22 mouse cellular contexts compared by ENCODE assay signal in the genomic region with DNA sequence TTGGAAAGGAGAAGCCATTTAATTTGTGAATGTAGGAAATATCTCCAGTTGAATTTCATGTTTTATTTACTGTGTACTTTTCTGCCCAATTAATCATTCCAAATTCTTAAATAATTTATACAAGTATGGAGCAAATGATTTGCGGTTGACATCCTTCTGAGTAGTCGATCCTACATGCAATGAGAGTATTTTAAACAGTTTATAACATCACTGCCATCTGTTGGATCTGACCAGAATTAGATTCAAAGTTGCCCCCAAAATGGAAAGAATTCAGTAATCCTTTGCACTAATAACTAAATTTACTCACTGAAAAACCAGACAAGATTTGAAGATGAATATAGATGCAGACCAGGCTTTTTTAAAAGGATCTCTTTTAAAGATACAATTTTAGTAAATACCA.
DNase-seq lines count a peak whose midpoint lies in the region; ATAC-seq and TF ChIP-seq lines count a peak whose summit lies in the region.
"Had no signal": no experiment of that assay in that cellular context is flagged by ENCODE, and none has a peak within 500 bp of the region (broad histone marks: within the 10 kb centered on the region; RNA-seq: fewer than 3 reads in every experiment).

No protein-coding gene starts in this region.

- no peaks in the 10 kb centered on the region for H3K36me3 ChIP-seq in forebrain, embryonic 14.5 days (ENCODE audit: control insufficient read depth, insufficient read depth, low read length)
- no peaks in the 10 kb centered on the region for H3K36me3 ChIP-seq in forebrain, embryonic 13.5 days (ENCODE audit: poor library complexity, severe bottlenecking)
- no peaks in the 10 kb centered on the region for H3K36me3 ChIP-seq in lung, postnatal 0 days (ENCODE audit: insufficient read depth, low read length)
- H3K36me3 ChIP-seq: embryonic facial prominence, embryonic 15.5 days; heart, embryonic 13.5 days; liver, embryonic 12.5 days; lung, embryonic 15.5 days; midbrain, embryonic 12.5 days; neural tube, embryonic 15.5 days; stomach, embryonic 15.5 days had no signal

- TF ChIP-seq EP300 in lung, postnatal 0 days (IDR thresholded peaks at IDR 0.05) = no peak

- no peak for ATAC-seq in forebrain, embryonic 14.5 days
- no peak for ATAC-seq in forebrain, embryonic 13.5 days
- ATAC-seq in lung, postnatal 0 days = no peak
- ATAC-seq: liver, embryonic 12.5 days had no signal

- H3K4me1 ChIP-seq in forebrain, embryonic 14.5 days (ENCODE audit: control insufficient read depth, insufficient read depth, low read length) = no peaks in the 10 kb centered on the region
- H3K4me1 ChIP-seq in forebrain, embryonic 13.5 days = no peaks in the 10 kb centered on the region; the same call in 1 of the 2 replicates
- H3K4me1 ChIP-seq in lung, postnatal 0 days (ENCODE audit: insufficient read depth, low read depth, low read length) = no peaks in the 10 kb centered on the region
- H3K4me1 ChIP-seq: embryonic facial prominence, embryonic 15.5 days; lung, embryonic 15.5 days; midbrain, embryonic 12.5 days; neural tube, embryonic 15.5 days; stomach, embryonic 15.5 days had no signal

- WGBS in forebrain, embryonic 14.5 days = 65% methylated on average over 2 of the region's 2 CpGs
- 71% methylated on average over 2 of the region's 2 CpGs for WGBS in forebrain, embryonic 13.5 days
- WGBS in lung, postnatal 0 days = 37% methylated on average over 2 of the region's 2 CpGs

- H3K9me3 ChIP-seq in forebrain, embryonic 14.5 days (replicated peaks; ENCODE audit: control insufficient read depth, low read length) = no peaks in the 10 kb centered on the region
- H3K9me3 ChIP-seq in forebrain, embryonic 13.5 days (replicated peaks) = no peaks in the 10 kb centered on the region
- H3K9me3 ChIP-seq in lung, postnatal 0 days (ENCODE audit: low read length) = no peaks in the 10 kb centered on the region
- H3K9me3 ChIP-seq: embryonic facial prominence, embryonic 15.5 days; heart, embryonic 13.5 days; liver, embryonic 12.5 days; lung, embryonic 15.5 days; midbrain, embryonic 12.5 days; neural tube, embryonic 15.5 days; stomach, embryonic 15.5 days had no signal

- no peak overlapping the region for H3K4me2 ChIP-seq in forebrain, embryonic 14.5 days (ENCODE audit: low read length)
- H3K4me2 ChIP-seq in forebrain, embryonic 13.5 days = no peak overlapping the region
- H3K4me2 ChIP-seq in lung, postnatal 0 days (replicated peaks; ENCODE audit: low read depth, low read length) = no peak overlapping the region
- H3K4me2 ChIP-seq: embryonic facial prominence, embryonic 15.5 days; heart, embryonic 13.5 days; liver, embryonic 12.5 days; lung, embryonic 15.5 days; midbrain, embryonic 12.5 days; neural tube, embryonic 15.5 days; stomach, embryonic 15.5 days had no signal

- peak; percentile 19; the same call in 1 of the 2 replicates for TF ChIP-seq CTCF in lung, postnatal 0 days (IDR thresholded peaks at IDR 0.05)
- TF ChIP-seq CTCF in brain, embryonic 14.5 days (IDR thresholded peaks at IDR 0.05; ENCODE audit: borderline replicate concordance, extremely low read depth, insufficient read depth, insufficient read length) = no peak

- DNase-seq in forebrain, embryonic 14.5 days (ENCODE audit: low spot score) = peak; percentile 47
- peak; percentile 4 for DNase-seq in kidney, adult 9 months
- DNase-seq in kidney, postnatal 14 days = no peak
- DNase-seq in lung, postnatal 0 days (ENCODE audit: low spot score) = peak; percentile 8
- no peak for DNase-seq in lung, postnatal 25 days (ENCODE audit: low spot score)
- DNase-seq in brain, embryonic 14.5 days (ENCODE audit: low read depth) = peak; percentile 45
- DNase-seq in left cerebral cortex, postnatal 10 days (ENCODE audit: extremely low spot score in 1 of 2, low spot score in 2 of 2) = no peak
- DNase-seq: adrenal gland, adult 8-10 months; cerebellum, adult 11 months; cerebellum, postnatal 10 days; heart, postnatal 4 days; left cerebral cortex, postnatal 4 days; right cerebral cortex, postnatal 25 days; thymus, adult 2 months had no signal

- intact Hi-C loops in left cerebral cortex, postnatal 10 days (cut with DNase I) = loop anchor here (10.0 kb wide), 3 partner anchors 580 to 920 kb away; a partner anchor contains a TSS

- H3K27ac ChIP-seq in forebrain, embryonic 14.5 days (ENCODE audit: low read depth, low read length) = no peak overlapping the region
- no peak overlapping the region for H3K27ac ChIP-seq in forebrain, embryonic 13.5 days
- no peak overlapping the region for H3K27ac ChIP-seq in lung, postnatal 0 days (ENCODE audit: low read length)
- H3K27ac ChIP-seq: embryonic facial prominence, embryonic 15.5 days; heart, embryonic 13.5 days; liver, embryonic 12.5 days; lung, embryonic 15.5 days; midbrain, embryonic 12.5 days; neural tube, embryonic 15.5 days; stomach, embryonic 15.5 days had no signal

- H3K4me3 ChIP-seq in forebrain, embryonic 14.5 days (ENCODE audit: low read depth, low read length) = no peak overlapping the region
- H3K4me3 ChIP-seq in forebrain, embryonic 13.5 days = no peak overlapping the region
- no peak overlapping the region for H3K4me3 ChIP-seq in lung, postnatal 0 days (ENCODE audit: low read depth, low read length)
- H3K4me3 ChIP-seq: embryonic facial prominence, embryonic 15.5 days; heart, embryonic 13.5 days; liver, embryonic 12.5 days; lung, embryonic 15.5 days; midbrain, embryonic 12.5 days; neural tube, embryonic 15.5 days; stomach, embryonic 15.5 days had no signal

- no peaks in the 10 kb centered on the region for H3K27me3 ChIP-seq in forebrain, embryonic 14.5 days (replicated peaks; ENCODE audit: control insufficient read depth, insufficient read depth, low read length)
- H3K27me3 ChIP-seq in forebrain, embryonic 13.5 days = peaks cover 18% of the 10 kb centered on the region; the same call in 1 of the 2 replicates
- H3K27me3 ChIP-seq in lung, postnatal 0 days (replicated peaks; ENCODE audit: insufficient read depth, low read length) = no peaks in the 10 kb centered on the region
- H3K27me3 ChIP-seq: embryonic facial prominence, embryonic 15.5 days; liver, embryonic 12.5 days; midbrain, embryonic 12.5 days; stomach, embryonic 15.5 days had no signal

- no peak for TF ChIP-seq POLR2A in brain, embryonic 14.5 days (IDR thresholded peaks at IDR 0.05; ENCODE audit: borderline replicate concordance, extremely low read depth, insufficient read depth, insufficient read length, poor library complexity, severe bottlenecking)

- no peak overlapping the region for H3K9ac ChIP-seq in forebrain, embryonic 14.5 days (ENCODE audit: low read length)
- no peak overlapping the region for H3K9ac ChIP-seq in forebrain, embryonic 13.5 days
- no peak overlapping the region for H3K9ac ChIP-seq in lung, postnatal 0 days (replicated peaks; ENCODE audit: low read depth)
- H3K9ac ChIP-seq: embryonic facial prominence, embryonic 15.5 days; heart, embryonic 13.5 days; liver, embryonic 12.5 days; lung, embryonic 15.5 days; midbrain, embryonic 12.5 days; neural tube, embryonic 15.5 days; stomach, embryonic 15.5 days had no signal

Comparison
In these comparisons a context has a peak if more than half of its experiments do, and no peak if none do; other contexts are left out.
1. DNase-seq: peak in forebrain, embryonic 14.5 days (single experiment), kidney, adult 9 months (single experiment), lung, postnatal 0 days (single experiment) and brain, embryonic 14.5 days (single experiment); none in kidney, postnatal 14 days (single experiment), lung, postnatal 25 days (single experiment) and left cerebral cortex, postnatal 10 days (0 of 2).